Mouse (Mus musculus) MEL (cell line): ENCODE data around the gene Baiap2l2.

Experiments used
- CTCF ChIP-seq, 3 experiments: IDR thresholded peaks in 2 of 3; conservative IDR thresholded peaks in 1 of 3; 2 replicates each; pipeline ENCODE4 v1.5.1; 2011 to 2012; ENCODE audit warnings: low read length in 3 of 3, low read depth in 2 of 3, mild to moderate bottlenecking in 2 of 3, improper control_type of control experiment in 1 of 3, inconsistent platforms in 1 of 3, mixed read lengths in 1 of 3, moderate library complexity in 1 of 3; ENCODE audit not compliant: control insufficient read depth in 1 of 3, insufficient read depth in 1 of 3, poor library complexity in 1 of 3, severe bottlenecking in 1 of 3
- JUND ChIP-seq: IDR thresholded peaks from 2 replicates; pipeline ENCODE4 v1.6.1; 2011; ENCODE audit warnings: low read depth, mild to moderate bottlenecking, improper control_type of control experiment, low read length
- RCOR1 ChIP-seq: IDR thresholded peaks from 2 replicates; pipeline ENCODE4 v1.6.1; 2012; ENCODE audit warnings: low read depth, mild to moderate bottlenecking, inconsistent platforms, low read length, improper control_type of control experiment
- TCF12 ChIP-seq: IDR thresholded peaks from 2 replicates; pipeline ENCODE4 v1.6.1; 2014; ENCODE audit warnings: low read depth, mild to moderate bottlenecking, inconsistent platforms, low read length, improper control_type of control experiment, moderate library complexity

- TF ChIP-seq RCOR1 (no peak), TCF12 (no peak), JUND (no peak), CTCF (IDR thresholded peaks at IDR 0.05 in 2 of 3, conservative IDR thresholded peaks at IDR 0.05 in 1 of 3; ENCODE audit: control insufficient read depth in 1 of 3, insufficient read depth in 1 of 3, low read depth in 2 of 3, low read length in 3 of 3, poor library complexity in 1 of 3, severe bottlenecking in 1 of 3) (no peak)
Measured at GRCm38 (mm10) chr15:79330521-79330920, 45.2 kb upstream of the Baiap2l2 start.
